ENCODE assay signal across 8 mouse cellular contexts in genomic region chr5:115011519-115012261, GRCm38 (mm10). TPM values are rescaled to one million over a fixed set of nuclear protein-coding genes. Genes with fewer than 3 reads are reported as not detected.
DNase-seq lines count a peak whose midpoint lies in the region; ATAC-seq and TF ChIP-seq lines count a peak whose summit lies in the region.

No protein-coding gene starts in this region.

- H3K9me3 ChIP-seq in E14TG2a.4 (ENCODE audit: low read length), result no peaks in the 10 kb centered on the region
- no peaks in the 10 kb centered on the region for H3K9me3 ChIP-seq in forebrain, embryonic 11.5 days (ENCODE audit: control insufficient read depth, low read length)
- no peaks in the 10 kb centered on the region for H3K9me3 ChIP-seq in heart, postnatal 0 days (replicated peaks; ENCODE audit: control insufficient read depth, low read length)
- H3K9me3 ChIP-seq in neural tube, embryonic 13.5 days, result no peaks in the 10 kb centered on the region

- peaks cover 16% of the 10 kb centered on the region for H3K36me3 ChIP-seq in E14TG2a.4 (ENCODE audit: insufficient read depth, low read length)
- H3K36me3 ChIP-seq in forebrain, embryonic 11.5 days (ENCODE audit: control insufficient read depth, insufficient read depth, low read length), result no peaks in the 10 kb centered on the region
- H3K36me3 ChIP-seq in heart, postnatal 0 days (replicated peaks; ENCODE audit: control insufficient read depth, insufficient read depth, low read length), result no peaks in the 10 kb centered on the region
- no peaks in the 10 kb centered on the region for H3K36me3 ChIP-seq in neural tube, embryonic 13.5 days

- H3K27ac ChIP-seq in brown adipose tissue, adult 24 weeks (replicated peaks; ENCODE audit: low read depth, low read length), result peak overlapping the region; percentile 9
- H3K27ac ChIP-seq in forebrain, embryonic 11.5 days (ENCODE audit: low read depth, low read length), result peak overlapping the region; percentile 79
- H3K27ac ChIP-seq in heart, postnatal 0 days (ENCODE audit: low read depth), result peak overlapping the region; percentile 95
- peak overlapping the region; percentile 95 for H3K27ac ChIP-seq in neural tube, embryonic 13.5 days (replicated peaks)

- peaks cover 7% of the 10 kb centered on the region; the same call in 1 of the 2 replicates for H3K27me3 ChIP-seq in E14TG2a.4 (ENCODE audit: insufficient read depth, low read length)
- no peaks in the 10 kb centered on the region for H3K27me3 ChIP-seq in forebrain, embryonic 11.5 days (ENCODE audit: control insufficient read depth, insufficient read depth, low read length)
- H3K27me3 ChIP-seq in heart, postnatal 0 days (ENCODE audit: control insufficient read depth, insufficient read depth, low read length), result no peaks in the 10 kb centered on the region
- H3K27me3 ChIP-seq in neural tube, embryonic 13.5 days, result no peaks in the 10 kb centered on the region

- peak; percentile 76 for DNase-seq in forebrain, embryonic 11.5 days (ENCODE audit: low spot score)
- peak; percentile 47 for DNase-seq in heart, postnatal 0 days (ENCODE audit: low spot score)
- peak; percentile 49 to 77 for DNase-seq in kidney, postnatal 25 days
- DNase-seq in lung, adult 18-20 months, result peak; percentile 53 to 56
- DNase-seq in testis, postnatal 10 days (ENCODE audit: low spot score), result peak; percentile 76

- under 1% methylated on average over 63 of the region's 63 CpGs for WGBS in forebrain, embryonic 11.5 days
- WGBS in heart, postnatal 0 days, result under 1% methylated on average over 60 of the region's 63 CpGs
- under 1% methylated on average over 63 of the region's 63 CpGs for WGBS in neural tube, embryonic 13.5 days

- TF ChIP-seq EP300 in heart, postnatal 0 days (IDR thresholded peaks at IDR 0.05; ENCODE audit: low read depth), result no peak

- H3K4me3 ChIP-seq in E14TG2a.4 (replicated peaks; ENCODE audit: low read length), result peak overlapping the region; percentile 97
- peak overlapping the region; percentile 89 for H3K4me3 ChIP-seq in brown adipose tissue, adult 24 weeks (ENCODE audit: insufficient read depth, low read depth, low read length)
- H3K4me3 ChIP-seq in forebrain, embryonic 11.5 days (ENCODE audit: low read depth, low read length), result peak overlapping the region; percentile 100
- peak overlapping the region; percentile 99 for H3K4me3 ChIP-seq in heart, postnatal 0 days (ENCODE audit: low read depth, low read length)
- peak overlapping the region; percentile 82 for H3K4me3 ChIP-seq in neural tube, embryonic 13.5 days

- peak overlapping the region; percentile 98 for H3K9ac ChIP-seq in forebrain, embryonic 11.5 days (ENCODE audit: low read length)
- peak overlapping the region; percentile 100 for H3K9ac ChIP-seq in heart, postnatal 0 days (replicated peaks; ENCODE audit: low read depth, low read length)
- peak overlapping the region; percentile 90 for H3K9ac ChIP-seq in neural tube, embryonic 13.5 days

- ATAC-seq in forebrain, embryonic 11.5 days (replicated peaks; ENCODE audit: low FRiP score), result peak; percentile 43
- ATAC-seq in heart, postnatal 0 days (ENCODE audit: insufficient read depth, low read depth), result peak; percentile 32
- peak; percentile 51 for ATAC-seq in neural tube, embryonic 13.5 days (ENCODE audit: low read depth)

- no peak for TF ChIP-seq CTCF in E14TG2a.4 (conservative IDR thresholded peaks at IDR 0.05; ENCODE audit: low read length)
- TF ChIP-seq CTCF in heart, postnatal 0 days (IDR thresholded peaks at IDR 0.05; ENCODE audit: low read depth), result no peak

- H3K4me2 ChIP-seq in forebrain, embryonic 11.5 days (ENCODE audit: low read depth, low read length, severe bottlenecking), result peak overlapping the region; percentile 79
- peak overlapping the region; percentile 81 for H3K4me2 ChIP-seq in heart, postnatal 0 days (ENCODE audit: low read depth, low read length)
- H3K4me2 ChIP-seq in neural tube, embryonic 13.5 days, result peak overlapping the region; percentile 96

- H3K4me1 ChIP-seq in E14TG2a.4 (replicated peaks; ENCODE audit: low read depth, low read length), result peaks cover 72% of the 10 kb centered on the region
- H3K4me1 ChIP-seq in brown adipose tissue, adult 24 weeks (ENCODE audit: control insufficient read depth, insufficient read depth, insufficient read length, low read length), result peaks cover 18% of the 10 kb centered on the region
- peaks cover 5% of the 10 kb centered on the region for H3K4me1 ChIP-seq in forebrain, embryonic 11.5 days (replicated peaks; ENCODE audit: control insufficient read depth, insufficient read depth, low read length)
- peaks cover 36% of the 10 kb centered on the region for H3K4me1 ChIP-seq in heart, postnatal 0 days (ENCODE audit: control insufficient read depth, insufficient read depth)
- H3K4me1 ChIP-seq in neural tube, embryonic 13.5 days (replicated peaks), result peaks cover 48% of the 10 kb centered on the region

RNA-seq across cellular contexts. Expression of gene Sppl3, which starts 0.8 kb away (rescaled TPM):
- 15.8 and 15.9 TPM in 2 replicates for polyA plus RNA-seq in brown adipose tissue, adult 24 weeks (2012; ENCODE audit: insufficient read depth, insufficient read length, missing spikeins)
- polyA plus RNA-seq in forebrain, embryonic 11.5 days (2014; fragmentation: Nextera tagmentation; extraction: Ambion mirVana), result 31.7 and 39.5 TPM in 2 replicates
- total RNA-seq in heart, postnatal 0 days (2014; rRNA removed; ENCODE audit: low replicate concordance), result 65.6 and 68.7 TPM in 2 replicates
- polyA plus RNA-seq in heart, postnatal 0 days (2015; fragmentation: Nextera tagmentation; extraction: Ambion mirVana), result 6.8 and 7.2 TPM in 2 replicates
- polyA plus RNA-seq in neural tube, embryonic 13.5 days (2015; fragmentation: Nextera tagmentation; extraction: Ambion mirVana), result 15.7 and 21.3 TPM in 2 replicates

RNA-seq across cellular contexts. Expression of gene Hnf1a, which starts 40.8 kb away (rescaled TPM):
- not detected in 2 replicates for polyA plus RNA-seq in brown adipose tissue, adult 24 weeks (2012; ENCODE audit: insufficient read depth, insufficient read length, missing spikeins)
- polyA plus RNA-seq in forebrain, embryonic 11.5 days (2014; fragmentation: Nextera tagmentation; extraction: Ambion mirVana), result not detected in 2 replicates
- not detected in 2 replicates for total RNA-seq in heart, postnatal 0 days (2014; rRNA removed; ENCODE audit: low replicate concordance)
- polyA plus RNA-seq in heart, postnatal 0 days (2015; fragmentation: Nextera tagmentation; extraction: Ambion mirVana), result not detected in 2 replicates
- polyA plus RNA-seq in neural tube, embryonic 13.5 days (2015; fragmentation: Nextera tagmentation; extraction: Ambion mirVana), result 0.10 TPM in 1 of 2 replicates, not detected in the other

Comparison
In these comparisons a context has a peak if more than half of its experiments do, and no peak if none do; other contexts are left out.
1. Peak in every context shown above with its lines: DNase-seq, ATAC-seq, H3K4me3 ChIP-seq and H3K27ac ChIP-seq.
2. H3K27ac ChIP-seq: peak in every context shown above with its lines; median percentile 95 in heart, postnatal 0 days; 95 in neural tube, embryonic 13.5 days; 79 in forebrain, embryonic 11.5 days; 9 in brown adipose tissue, adult 24 weeks.